ENCODE assay signal across 11 mouse cellular contexts in genomic region chr15:25915574-25916205, GRCm38 (mm10).
DNase-seq lines count a peak whose midpoint lies in the region; ATAC-seq and TF ChIP-seq lines count a peak whose summit lies in the region.
"Had no signal": no experiment of that assay in that cellular context is flagged by ENCODE, and none has a peak within 500 bp of the region (broad histone marks: within the 10 kb centered on the region; RNA-seq: fewer than 3 reads in every experiment).

No protein-coding gene starts in this region.

- intact Hi-C loops in heart, postnatal 25 days (cut with DNase I) = no loop called here

- H3K36me3 ChIP-seq in heart, embryonic 12.5 days = no peaks in the 10 kb centered on the region
- H3K36me3 ChIP-seq in testis, adult 2 months (ENCODE audit: control insufficient read depth, insufficient read depth, low read length) = no peaks in the 10 kb centered on the region
- no peaks in the 10 kb centered on the region for H3K36me3 ChIP-seq in limb, embryonic 14.5 days (ENCODE audit: control insufficient read depth, insufficient read depth, low read length)
- H3K36me3 ChIP-seq: liver, embryonic 15.5 days; neural tube, embryonic 12.5 days had no signal

- peak; percentile 9; the same call in 1 of the 2 replicates for TF ChIP-seq POLR2A in testis, adult 2 months (IDR thresholded peaks at IDR 0.05; ENCODE audit: control insufficient read depth, low read depth, low read length)
- no peak for TF ChIP-seq POLR2A in limb, embryonic 14.5 days (IDR thresholded peaks at IDR 0.05; ENCODE audit: borderline replicate concordance, extremely low read depth, insufficient read depth, insufficient read length)

- no peaks in the 10 kb centered on the region for H3K9me3 ChIP-seq in heart, embryonic 12.5 days (replicated peaks)
- no peaks in the 10 kb centered on the region for H3K9me3 ChIP-seq in limb, embryonic 14.5 days (ENCODE audit: control insufficient read depth, low read length)
- H3K9me3 ChIP-seq: liver, embryonic 15.5 days; neural tube, embryonic 12.5 days had no signal

- no peak for ATAC-seq in heart, embryonic 12.5 days (ENCODE audit: insufficient number of reproducible peaks, low FRiP score)
- ATAC-seq in limb, embryonic 14.5 days (ENCODE audit: low FRiP score, low read depth) = peak; percentile 30

- no peak overlapping the region; the same call in 1 of the 2 replicates for H3K9ac ChIP-seq in heart, embryonic 12.5 days
- no peak overlapping the region for H3K9ac ChIP-seq in limb, embryonic 14.5 days (ENCODE audit: low read depth, low read length, severe bottlenecking)
- H3K9ac ChIP-seq: liver, embryonic 15.5 days; neural tube, embryonic 12.5 days had no signal

- H3K4me3 ChIP-seq in heart, embryonic 12.5 days = no peak overlapping the region
- H3K4me3 ChIP-seq in testis, adult 2 months (ENCODE audit: control insufficient read depth, low read depth, low read length) = no peak overlapping the region
- no peak overlapping the region for H3K4me3 ChIP-seq in limb, embryonic 14.5 days (replicated peaks; ENCODE audit: low read length)
- H3K4me3 ChIP-seq: erythroblast, embryonic 14.5 days; liver, embryonic 15.5 days; neural tube, embryonic 12.5 days had no signal

- peaks cover 75% of the 10 kb centered on the region for H3K4me1 ChIP-seq in heart, embryonic 12.5 days (replicated peaks)
- H3K4me1 ChIP-seq in testis, adult 2 months (ENCODE audit: control insufficient read depth, insufficient read depth, low read length) = no peaks in the 10 kb centered on the region; the same call in 1 of the 2 replicates
- H3K4me1 ChIP-seq in limb, embryonic 14.5 days (ENCODE audit: control insufficient read depth, insufficient read depth, low read length) = 0 out of 2 replicates have a peak, but pooled peaks cover 6% of the 10 kb centered on the region
- H3K4me1 ChIP-seq: neural tube, embryonic 12.5 days had no signal

- 40% methylated on average over 11 of the region's 11 CpGs for WGBS in heart, embryonic 12.5 days
- 58% methylated on average over 11 of the region's 11 CpGs for WGBS in limb, embryonic 14.5 days

- peak overlapping the region; percentile 14; the same call in 1 of the 2 replicates for H3K4me2 ChIP-seq in heart, embryonic 12.5 days
- no peak overlapping the region for H3K4me2 ChIP-seq in limb, embryonic 14.5 days (replicated peaks; ENCODE audit: low read depth, low read length, severe bottlenecking)
- H3K4me2 ChIP-seq: liver, embryonic 15.5 days; neural tube, embryonic 12.5 days had no signal

- no peaks in the 10 kb centered on the region for H3K27me3 ChIP-seq in heart, embryonic 12.5 days (replicated peaks)
- H3K27me3 ChIP-seq in testis, adult 2 months (ENCODE audit: control insufficient read depth, insufficient read depth, low read length) = no peaks in the 10 kb centered on the region
- H3K27me3 ChIP-seq in limb, embryonic 14.5 days (ENCODE audit: control insufficient read depth, insufficient read depth, low read length) = no peaks in the 10 kb centered on the region
- H3K27me3 ChIP-seq: liver, embryonic 15.5 days; neural tube, embryonic 12.5 days had no signal

- no peak for DNase-seq in heart, postnatal 25 days (ENCODE audit: low spot score)
- DNase-seq in testis, postnatal 10 days (ENCODE audit: low spot score) = no peak
- DNase-seq in limb, embryonic 14.5 days (ENCODE audit: low spot score) = no peak
- no peak for DNase-seq in right cerebral cortex, postnatal 14 days
- no peak for DNase-seq in adrenal gland, postnatal 4 days (ENCODE audit: low spot score in 2 of 2)
- DNase-seq in urinary bladder, postnatal 25 days (ENCODE audit: low spot score) = no peak

- TF ChIP-seq CTCF in testis, adult 2 months (IDR thresholded peaks at IDR 0.05; ENCODE audit: control insufficient read depth, insufficient read depth, insufficient replicate concordance, low read depth, low read length) = no peak

- H3K27ac ChIP-seq in heart, embryonic 12.5 days (ENCODE audit: poor library complexity, severe bottlenecking) = peak overlapping the region; percentile 76
- no peak overlapping the region for H3K27ac ChIP-seq in testis, adult 2 months (ENCODE audit: control insufficient read depth, insufficient read depth, low read depth, low read length)
- no peak overlapping the region for H3K27ac ChIP-seq in limb, embryonic 14.5 days (replicated peaks; ENCODE audit: low read depth, low read length)
- H3K27ac ChIP-seq: liver, embryonic 15.5 days; neural tube, embryonic 12.5 days had no signal
